Mouse (Mus musculus) hindbrain, embryonic 14.5 days (tissue): ENCODE measurements around the gene Serf2. TPM values are rescaled to one million over a fixed set of nuclear protein-coding genes. Genes with fewer than 3 reads are reported as not detected.
"Not testable (repeated sequence)": the region's sequence is repeated elsewhere in the genome, so short reads cannot be mapped to it uniquely, and the experiment has no call there.

Experiments used
- ATAC-seq: fragments of 200-750 bp; cut with Nextera tagmentation; 2 replicates; pipeline ENCODE4 v1.8.0; 2017; ENCODE audit warnings: moderate number of reproducible peaks, mild to moderate bottlenecking, moderate TSS enrichment, moderate library complexity; ENCODE audit not compliant: low FRiP score
- DNase-seq: peaks from one replicate; pipeline ENCODE4 v3.0.0-alpha.2; 2015; ENCODE audit warnings: low spot score
- H3K27ac ChIP-seq: fragments of 300-500 bp; sonication (generic); 2 replicates; pipeline ENCODE4 v1.5.1; 2014; ENCODE audit warnings: mild to moderate bottlenecking, moderate library complexity
- H3K27me3 ChIP-seq: fragments of 300-500 bp; sonication (generic); 2 replicates; pipeline ENCODE4 v1.6.1; 2014; ENCODE audit warnings: mild to moderate bottlenecking, low read length, mixed read lengths; ENCODE audit not compliant: control insufficient read depth, insufficient read depth
- H3K36me3 ChIP-seq: fragments of 300-500 bp; sonication (generic); replicated peaks from 2 replicates; pipeline ENCODE4 v1.6.1; 2014; ENCODE audit not compliant: control insufficient read depth, insufficient read depth
- H3K4me1 ChIP-seq: fragments of 300-500 bp; sonication (generic); replicated peaks from 2 replicates; pipeline ENCODE4 v1.6.1; 2014; ENCODE audit warnings: antibody characterized with exemption, low read length, mixed read lengths; ENCODE audit not compliant: control insufficient read depth, insufficient read depth
- H3K4me2 ChIP-seq: fragments of 300-500 bp; sonication (generic); replicated peaks from 2 replicates; pipeline ENCODE4 v1.6.1; 2014; ENCODE audit warnings: mild to moderate bottlenecking, moderate library complexity
- H3K4me3 ChIP-seq: fragments of 300-500 bp; sonication (generic); replicated peaks from 2 replicates; pipeline ENCODE4 v1.5.1; 2014; ENCODE audit warnings: mild to moderate bottlenecking, low read length
- H3K9ac ChIP-seq: fragments of 300-500 bp; sonication (generic); 2 replicates; pipeline ENCODE4 v1.6.1; 2014
- H3K9me3 ChIP-seq: fragments of 300-500 bp; sonication (generic); 2 replicates; pipeline ENCODE4 v1.6.1; 2016; ENCODE audit warnings: low read length; ENCODE audit not compliant: control insufficient read depth
- WGBS: fragments of 180-500 bp; shearing (Covaris S2); extraction: QIAGEN DNeasy Blood & Tissue Kit; methylation state at CpG from one replicate; pipeline ENCODE4 v1.1.7; 2014; 5-methylcytosine and 5-hydroxymethylcytosine counted together
- polyA plus RNA-seq: library from polyadenylated mRNA; unstranded; fragments of >200 nt; fragmentation: Nextera tagmentation; extraction: Ambion mirVana; gene quantifications from 2 replicates; pipeline ENCODE4 v1.2.1, GENCODE M21; 2014

The Serf2 gene
- polyA plus RNA-seq, 1 experiment from 2014 or later: 365 TPM

GRCm38 (mm10) chr2:121477491-121478266 lies 28.7 kb downstream of the Serf2 start:
- no peak for ATAC-seq
- 70% methylated on average over 3 of the region's 3 CpGs for WGBS

GRCm38 (mm10) chr2:121480498-121480897 lies 31.5 kb downstream of the Serf2 start:
- no peak for ATAC-seq
- Histone ChIP-seq H3K27ac (no peak overlapping the region), H3K4me3 (no peak overlapping the region), H3K9me3 (no peaks in the 10 kb centered on the region), H3K27me3 (no peaks in the 10 kb centered on the region), H3K36me3 (no peaks in the 10 kb centered on the region), H3K4me1 (no peaks in the 10 kb centered on the region; the same call in 1 of the 2 replicates), H3K9ac (no peak overlapping the region), H3K4me2 (no peak overlapping the region)
- WGBS: 54% methylated on average over 3 of the region's 3 CpGs
- DNase-seq: no peak

More at GRCm38 (mm10) chr2:121477491-121478266, 28.7 kb downstream of the Serf2 start:
- Histone ChIP-seq H3K4me2 (no peak overlapping the region), H3K27me3 (no peaks in the 10 kb centered on the region), H3K36me3 (no peaks in the 10 kb centered on the region), H3K9me3 (no peaks in the 10 kb centered on the region), H3K27ac (no peak overlapping the region), H3K4me3 (no peak overlapping the region), H3K9ac (no peak overlapping the region), H3K4me1 (no peaks in the 10 kb centered on the region; the same call in 1 of the 2 replicates)
- no peak for DNase-seq

- not testable (repeated sequence) for H3K36me3 ChIP-seq, H3K9ac ChIP-seq, ATAC-seq, H3K4me2 ChIP-seq, H3K9me3 ChIP-seq, H3K4me3 ChIP-seq, DNase-seq, H3K27me3 ChIP-seq, H3K27ac ChIP-seq, H3K4me1 ChIP-seq
- WGBS: 90% methylated on average over 13 of the region's 13 CpGs
Measured at GRCm38 (mm10) chr2:121480916-121481315, 31.9 kb downstream of the Serf2 start.

- 34% methylated on average over 8 of the region's 8 CpGs for WGBS
- no peak for DNase-seq
- H3K27me3 ChIP-seq: no peaks in the 10 kb centered on the region
- H3K9ac ChIP-seq: no peak overlapping the region
- H3K9me3 ChIP-seq: no peaks in the 10 kb centered on the region
- H3K36me3 ChIP-seq: no peaks in the 10 kb centered on the region
- H3K27ac ChIP-seq: no peak overlapping the region
- no peaks in the 10 kb centered on the region; the same call in 1 of the 2 replicates for H3K4me1 ChIP-seq
- 0 out of 2 replicates have a peak overlapping the region, but pooled peaks have one; percentile 1 for H3K4me2 ChIP-seq
- no peak overlapping the region for H3K4me3 ChIP-seq
- no peak for ATAC-seq
Measured at GRCm38 (mm10) chr2:121483576-121483975, 34.6 kb downstream of the Serf2 start.

GRCm38 (mm10) chr2:121484403-121484802 lies 35.4 kb downstream of the Serf2 start:
- H3K4me2 ChIP-seq, ATAC-seq, H3K36me3 ChIP-seq, H3K27me3 ChIP-seq, H3K4me3 ChIP-seq, H3K4me1 ChIP-seq, H3K9me3 ChIP-seq, H3K9ac ChIP-seq, H3K27ac ChIP-seq, DNase-seq: not testable (repeated sequence)
- 83% methylated on average over 1 of the region's 2 CpGs for WGBS

- not testable (repeated sequence) for H3K4me1 ChIP-seq, H3K27me3 ChIP-seq, H3K4me2 ChIP-seq, H3K9me3 ChIP-seq, H3K4me3 ChIP-seq, H3K27ac ChIP-seq, H3K36me3 ChIP-seq, H3K9ac ChIP-seq, DNase-seq
- WGBS: 83% methylated on average over 1 of the region's 6 CpGs
- 0 out of 2 replicates have a peak, but pooled peaks have one; percentile 12 for ATAC-seq
Measured at GRCm38 (mm10) chr2:121501550-121501949, 52.6 kb downstream of the Serf2 start.

GRCm38 (mm10) chr2:121505942-121506882 lies 57.2 kb downstream of the Serf2 start, which contains the start of the genes Mfap1a and Wdr76:
Gene Mfap1a (minus strand): TSS chr2:121506665.
Gene Wdr76 (plus strand): TSS chr2:121506723.
- Histone ChIP-seq H3K4me3 (peak within 1 kb of the TSS; percentile 56), H3K9ac (peak within 1 kb of the TSS; percentile 68), H3K4me2 (peak within 1 kb of the TSS; percentile 76), H3K27ac (0 out of 2 replicates have a peak within 1 kb of the TSS, but pooled peaks have one; percentile 51)
- not testable (repeated sequence) for H3K4me1 ChIP-seq, H3K27me3 ChIP-seq, H3K36me3 ChIP-seq, H3K9me3 ChIP-seq
- WGBS: 3% methylated on average over 37 of the region's 42 CpGs
- DNase-seq: peak; percentile 86
- ATAC-seq: peak; percentile 90

GRCm38 (mm10) chr2:121507173-121507950 lies 58.4 kb downstream of the Serf2 start:
- Histone ChIP-seq H3K4me2 (peak overlapping the region; percentile 76), H3K27me3 (no peaks in the 10 kb centered on the region), H3K36me3 (peaks cover 10% of the 10 kb centered on the region), H3K9me3 (no peaks in the 10 kb centered on the region), H3K9ac (peak overlapping the region; percentile 68), H3K27ac (no peak overlapping the region), H3K4me1 (peaks cover 8% of the 10 kb centered on the region; the same call in 1 of the 2 replicates), H3K4me3 (peak overlapping the region; percentile 56)
- ATAC-seq: no peak
- WGBS: 28% methylated on average over 12 of the region's 12 CpGs
- no peak for DNase-seq
